Mouse (Mus musculus): ENCODE data around the gene Zfp111. TPM values are rescaled to one million over a fixed set of nuclear protein-coding genes. Genes with fewer than 3 reads are reported as not detected.
A peak's percentile ranks its signal among the peaks of the same experiment; 100 is the strongest.

The Zfp111 gene
- 1.2 and 1.9 TPM in 2 replicates for polyA plus RNA-seq (2015; fragmentation: Nextera tagmentation; extraction: Ambion mirVana)

DNA sequence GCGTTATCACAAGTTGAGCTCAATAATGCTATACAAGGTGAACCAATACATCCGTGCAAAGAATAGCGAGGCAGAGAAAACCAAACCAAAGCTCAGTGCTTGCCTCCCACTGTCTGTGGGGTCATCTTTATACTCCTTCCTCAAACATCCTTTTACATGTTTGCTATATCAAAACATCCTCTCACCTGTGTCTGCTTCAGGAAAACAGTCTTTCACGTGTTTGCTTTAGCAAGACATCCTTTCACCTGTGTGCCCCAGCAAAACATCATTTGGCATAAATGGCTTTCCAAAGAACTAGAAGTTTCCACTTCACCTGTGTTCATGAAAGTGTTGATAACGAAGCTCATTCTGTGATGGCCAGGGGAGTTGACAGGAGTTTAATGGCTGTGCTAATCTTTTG is at the start of gene Zfp111:
TSS of gene Zfp111 (minus strand) at position 101 of the 400 bp plus-strand sequence.
- no peak within 1 kb of the TSS for H3K9ac ChIP-seq (ENCODE audit: low read depth, low read length)
- WGBS (ENCODE audit: insufficient replicate concordance) = 65% methylated on average over 5 of the region's 5 CpGs
- no peak within 1 kb of the TSS for H3K4me3 ChIP-seq (ENCODE audit: low read depth, low read length)
- H3K27me3 ChIP-seq (ENCODE audit: control insufficient read depth, insufficient read depth, low read depth, low read length) = no peaks in the 10 kb centered on the region
- H3K4me1 ChIP-seq (ENCODE audit: control insufficient read depth, low read depth, low read length) = peaks cover 2% of the 10 kb centered on the region
- H3K4me2 ChIP-seq (ENCODE audit: low read depth, low read length) = no peak within 1 kb of the TSS
- no peak within 1 kb of the TSS for H3K27ac ChIP-seq (ENCODE audit: low read length)
- ATAC-seq (ENCODE audit: low read depth) = no peak
- H3K36me3 ChIP-seq (ENCODE audit: control insufficient read depth, insufficient read depth) = no peaks in the 10 kb centered on the region
- no peaks in the 10 kb centered on the region for H3K9me3 ChIP-seq (replicated peaks; ENCODE audit: control insufficient read depth, low read length)

DNA sequence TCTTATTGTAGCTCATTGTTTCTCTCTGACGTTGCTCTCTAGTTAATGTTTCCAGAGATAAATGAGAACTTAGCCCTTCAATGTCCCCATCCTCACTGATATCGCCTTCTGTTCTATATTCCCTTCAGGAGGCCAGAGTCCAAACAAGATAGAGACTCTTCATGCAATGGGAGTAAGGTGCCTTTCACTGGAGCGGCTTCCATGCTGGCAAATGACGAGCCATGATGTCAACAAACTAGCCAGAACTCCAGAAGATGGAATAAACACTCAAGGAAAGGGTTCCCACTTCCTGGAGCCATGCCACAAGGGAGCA is 48.7 kb upstream of the Zfp111 start:
- Histone ChIP-seq H3K27me3 (ENCODE audit: control insufficient read depth, insufficient read depth, low read depth, low read length) (no peaks in the 10 kb centered on the region), H3K9me3 (replicated peaks; ENCODE audit: control insufficient read depth, low read length) (no peaks in the 10 kb centered on the region), H3K36me3 (ENCODE audit: control insufficient read depth, insufficient read depth) (no peaks in the 10 kb centered on the region), H3K9ac (ENCODE audit: low read depth, low read length) (no peak overlapping the region), H3K4me3 (ENCODE audit: low read depth, low read length) (no peak overlapping the region), H3K4me2 (ENCODE audit: low read depth, low read length) (no peak overlapping the region), H3K27ac (ENCODE audit: low read length) (no peak overlapping the region), H3K4me1 (ENCODE audit: control insufficient read depth, low read depth, low read length) (no peaks in the 10 kb centered on the region)
- WGBS (ENCODE audit: insufficient replicate concordance) = 66% methylated on average over 4 of the region's 4 CpGs
- no peak for ATAC-seq (ENCODE audit: low read depth)

DNA sequence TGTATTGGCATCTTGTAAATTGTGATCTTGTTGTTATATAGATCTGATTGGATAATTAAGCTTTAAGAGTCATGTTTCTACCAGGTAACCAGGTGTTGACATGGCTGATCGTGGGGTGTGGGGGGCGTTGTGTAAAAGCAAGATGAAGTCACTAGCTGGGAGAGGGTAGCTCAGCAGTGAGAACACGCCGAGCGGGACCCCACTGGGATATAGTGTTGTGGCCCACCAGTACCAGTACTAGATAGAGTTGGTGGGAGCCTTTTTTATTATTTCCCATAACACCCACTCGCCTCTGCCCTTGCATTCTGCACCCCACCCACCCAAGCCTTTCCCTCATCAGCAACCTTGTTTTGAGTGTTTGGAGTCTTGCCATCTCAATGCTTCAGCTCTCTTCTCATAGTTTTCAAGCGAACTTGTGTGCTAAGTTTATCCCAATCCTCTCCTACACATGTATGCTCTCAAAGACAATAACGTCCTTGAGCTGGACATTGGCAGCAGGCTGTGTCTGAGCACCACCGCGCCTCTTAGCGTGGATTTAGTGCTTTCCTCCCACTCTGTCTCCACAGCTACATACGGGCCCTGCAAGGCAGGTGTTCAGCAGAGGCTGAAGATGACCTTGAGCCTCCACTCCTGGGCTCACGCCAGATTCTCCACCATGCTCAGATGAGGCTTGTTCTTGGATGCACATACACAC is 48.2 kb upstream of the Zfp111 start:
- no peaks in the 10 kb centered on the region for H3K36me3 ChIP-seq (ENCODE audit: control insufficient read depth, insufficient read depth)
- no peak overlapping the region for H3K4me3 ChIP-seq (ENCODE audit: low read depth, low read length)
- H3K9me3 ChIP-seq (replicated peaks; ENCODE audit: control insufficient read depth, low read length) = no peaks in the 10 kb centered on the region
- WGBS (ENCODE audit: insufficient replicate concordance) = 71% methylated on average over 13 of the region's 13 CpGs
- no peak overlapping the region for H3K27ac ChIP-seq (ENCODE audit: low read length)
- no peaks in the 10 kb centered on the region for H3K4me1 ChIP-seq (ENCODE audit: control insufficient read depth, low read depth, low read length)
- no peak overlapping the region for H3K4me2 ChIP-seq (ENCODE audit: low read depth, low read length)
- no peak for ATAC-seq (ENCODE audit: low read depth)
- H3K9ac ChIP-seq (ENCODE audit: low read depth, low read length) = no peak overlapping the region
- H3K27me3 ChIP-seq (ENCODE audit: control insufficient read depth, insufficient read depth, low read depth, low read length) = no peaks in the 10 kb centered on the region

DNA sequence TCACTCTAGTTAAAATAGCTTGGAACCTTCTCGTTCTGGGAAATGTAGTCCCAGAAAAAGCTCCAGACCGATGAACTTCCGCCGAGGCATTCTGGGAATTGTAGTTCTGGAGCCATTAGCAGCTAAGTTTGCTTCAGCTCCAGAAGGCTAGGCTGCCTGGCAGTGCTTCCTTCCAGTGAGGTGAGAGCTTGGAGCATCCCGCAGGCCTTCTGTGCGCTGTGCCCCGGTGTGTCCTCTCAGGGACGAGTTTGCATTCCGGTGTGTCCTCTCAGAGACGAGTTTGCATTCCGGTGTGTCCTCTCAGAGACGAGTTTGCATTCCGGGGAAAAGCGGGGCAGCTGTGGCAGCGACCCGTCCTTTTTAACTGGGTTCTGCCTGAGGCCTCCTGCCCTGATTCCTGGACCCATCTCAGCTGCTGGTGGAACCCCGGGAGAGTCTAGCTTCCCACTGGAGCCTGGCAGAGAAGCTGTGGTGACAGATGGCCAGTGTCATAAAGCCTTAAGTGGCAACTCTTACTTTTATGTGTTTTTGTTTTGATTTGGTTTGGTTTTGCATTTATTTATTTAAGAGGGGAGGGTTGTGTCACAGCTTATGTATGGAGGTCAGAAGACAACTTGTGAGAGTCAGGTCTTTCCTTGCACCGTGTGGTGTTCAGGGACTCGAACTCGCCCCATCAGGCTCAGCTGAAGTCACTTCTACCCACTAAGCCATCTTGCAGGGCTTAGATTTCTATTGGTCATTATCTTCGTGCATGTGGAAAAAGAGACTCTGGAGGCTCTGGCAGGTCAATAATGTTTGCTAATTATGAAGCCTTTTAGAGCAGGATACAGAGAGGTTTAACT is 43.6 kb upstream of the Zfp111 start, which contains the start of gene Zfp108:
TSS of gene Zfp108 (plus strand) at position 162 of the 842 bp plus-strand sequence.
- Histone ChIP-seq H3K36me3 (ENCODE audit: control insufficient read depth, insufficient read depth) (no peaks in the 10 kb centered on the region), H3K27ac (ENCODE audit: low read length) (no peak within 1 kb of the TSS)
- 18% methylated on average over 21 of the region's 21 CpGs for WGBS (ENCODE audit: insufficient replicate concordance)

DNA sequence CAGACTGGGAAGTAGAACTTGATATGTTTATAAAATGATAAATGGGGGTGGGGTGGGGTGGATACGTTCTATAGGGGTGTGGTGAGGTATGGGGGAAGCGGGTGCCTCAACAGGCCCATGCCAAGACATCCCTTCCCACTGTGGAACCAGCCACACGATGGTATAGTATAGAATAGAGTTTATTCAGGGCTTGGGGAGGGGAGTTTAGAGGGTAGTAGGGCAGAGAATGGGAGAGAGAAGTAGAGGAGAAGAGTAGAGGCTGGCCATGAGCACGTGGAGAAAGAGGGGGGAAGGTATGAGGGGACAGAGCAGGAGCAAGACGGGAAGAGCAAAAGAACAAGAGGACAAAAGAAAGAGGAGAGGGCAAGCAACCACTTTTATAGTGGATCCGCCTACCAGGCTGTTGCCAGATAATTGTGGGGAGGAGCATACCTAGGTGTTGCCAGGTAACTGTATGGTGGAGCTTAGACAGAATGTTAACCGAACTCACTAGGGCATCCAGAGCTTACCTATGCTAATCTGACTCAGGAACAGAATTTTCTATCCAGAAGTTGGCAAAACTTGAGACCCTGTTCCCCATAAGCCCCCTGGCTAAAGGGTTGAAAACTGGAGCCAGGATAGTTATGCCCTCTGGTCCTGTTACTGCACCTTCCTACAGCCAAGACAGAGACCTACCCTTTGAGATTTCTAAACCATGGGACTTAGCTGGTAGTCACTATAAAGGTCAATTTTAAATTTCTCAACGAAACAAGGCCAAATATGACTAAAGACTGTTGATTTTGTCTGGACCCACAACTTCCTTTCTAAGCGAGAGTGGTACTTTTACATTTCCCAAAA is 42.8 kb upstream of the Zfp111 start:
- 48% methylated on average over 9 of the region's 9 CpGs for WGBS (ENCODE audit: insufficient replicate concordance)
- 0 out of 2 replicates have a peak, but pooled peaks have one; percentile 27 for ATAC-seq (ENCODE audit: low read depth)
- no peak overlapping the region for H3K9ac ChIP-seq (ENCODE audit: low read depth, low read length)

More for the DNA sequence above, 43.6 kb upstream of the Zfp111 start, which contains the start of gene Zfp108:
- no peaks in the 10 kb centered on the region for H3K27me3 ChIP-seq (ENCODE audit: control insufficient read depth, insufficient read depth, low read depth, low read length)
- no peaks in the 10 kb centered on the region for H3K9me3 ChIP-seq (replicated peaks; ENCODE audit: control insufficient read depth, low read length)
- H3K4me1 ChIP-seq (ENCODE audit: control insufficient read depth, low read depth, low read length) = no peaks in the 10 kb centered on the region
- peak; percentile 77 for ATAC-seq (ENCODE audit: low read depth)
- peak within 1 kb of the TSS; percentile 56 for H3K4me3 ChIP-seq (ENCODE audit: low read depth, low read length)
- H3K4me2 ChIP-seq (ENCODE audit: low read depth, low read length) = peak within 1 kb of the TSS; percentile 53
- H3K9ac ChIP-seq (ENCODE audit: low read depth, low read length) = peak within 1 kb of the TSS; percentile 55

DNA sequence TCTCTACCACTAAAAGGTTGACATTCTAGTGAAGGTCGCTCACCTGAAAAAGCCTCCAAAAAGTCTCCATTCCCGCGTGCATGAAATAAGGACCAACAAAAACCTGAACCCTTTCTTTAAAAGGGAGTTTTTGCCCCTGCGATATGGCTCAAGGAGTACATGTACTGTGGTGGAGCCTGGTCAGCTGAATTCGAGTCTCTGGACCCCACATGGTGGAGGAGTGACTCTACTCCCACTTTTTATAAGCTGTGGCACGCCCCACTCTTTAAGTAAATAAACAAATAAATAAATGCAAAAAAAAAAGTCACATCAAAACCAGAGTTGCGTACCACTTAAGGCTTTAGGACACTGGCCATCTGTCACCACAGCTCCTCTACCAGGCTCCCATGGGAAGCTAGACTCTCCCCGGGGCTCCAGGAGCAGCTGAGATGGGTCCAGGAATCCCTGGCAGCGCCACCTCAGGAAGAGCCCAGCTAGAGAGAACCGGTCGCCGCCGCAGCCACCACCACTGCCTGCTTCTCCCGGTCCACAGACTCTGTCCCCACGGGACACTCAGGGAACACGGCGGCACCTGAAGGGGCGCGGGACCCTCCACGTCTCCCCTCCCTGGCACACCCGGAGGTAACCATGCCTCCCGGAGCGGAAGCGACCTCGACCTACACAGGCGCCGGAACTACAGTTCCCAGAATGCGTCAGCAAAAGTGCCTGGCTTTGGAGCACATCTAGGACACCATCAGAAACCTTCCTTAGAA is 26.0 kb upstream of the Zfp111 start, which contains the start of gene Zfp109:
TSS of gene Zfp109 (minus strand) at position 521 of the 752 bp plus-strand sequence.
- Histone ChIP-seq H3K9ac (ENCODE audit: low read depth, low read length) (peak within 1 kb of the TSS; percentile 55), H3K4me1 (ENCODE audit: control insufficient read depth, low read depth, low read length) (no peaks in the 10 kb centered on the region; the same call in 1 of the 2 replicates), H3K4me3 (ENCODE audit: low read depth, low read length) (peak within 1 kb of the TSS; percentile 65), H3K27me3 (ENCODE audit: control insufficient read depth, insufficient read depth, low read depth, low read length) (no peaks in the 10 kb centered on the region), H3K9me3 (replicated peaks; ENCODE audit: control insufficient read depth, low read length) (no peaks in the 10 kb centered on the region), H3K36me3 (ENCODE audit: control insufficient read depth, insufficient read depth) (no peaks in the 10 kb centered on the region; the same call in 1 of the 2 replicates), H3K27ac (ENCODE audit: low read length) (no peak within 1 kb of the TSS), H3K4me2 (ENCODE audit: low read depth, low read length) (peak within 1 kb of the TSS; percentile 60)
- WGBS (ENCODE audit: insufficient replicate concordance) = 5% methylated on average over 28 of the region's 28 CpGs
- ATAC-seq (ENCODE audit: low read depth) = peak; percentile 77; the same call in 1 of the 2 replicates

More for the DNA sequence above, 42.8 kb upstream of the Zfp111 start:
- Histone ChIP-seq H3K27ac (ENCODE audit: low read length) (no peak overlapping the region), H3K4me1 (ENCODE audit: control insufficient read depth, low read depth, low read length) (no peaks in the 10 kb centered on the region), H3K4me3 (ENCODE audit: low read depth, low read length) (peak overlapping the region; percentile 56), H3K36me3 (ENCODE audit: control insufficient read depth, insufficient read depth) (no peaks in the 10 kb centered on the region), H3K4me2 (ENCODE audit: low read depth, low read length) (peak overlapping the region; percentile 53), H3K9me3 (replicated peaks; ENCODE audit: control insufficient read depth, low read length) (no peaks in the 10 kb centered on the region), H3K27me3 (ENCODE audit: control insufficient read depth, insufficient read depth, low read depth, low read length) (no peaks in the 10 kb centered on the region)

DNA sequence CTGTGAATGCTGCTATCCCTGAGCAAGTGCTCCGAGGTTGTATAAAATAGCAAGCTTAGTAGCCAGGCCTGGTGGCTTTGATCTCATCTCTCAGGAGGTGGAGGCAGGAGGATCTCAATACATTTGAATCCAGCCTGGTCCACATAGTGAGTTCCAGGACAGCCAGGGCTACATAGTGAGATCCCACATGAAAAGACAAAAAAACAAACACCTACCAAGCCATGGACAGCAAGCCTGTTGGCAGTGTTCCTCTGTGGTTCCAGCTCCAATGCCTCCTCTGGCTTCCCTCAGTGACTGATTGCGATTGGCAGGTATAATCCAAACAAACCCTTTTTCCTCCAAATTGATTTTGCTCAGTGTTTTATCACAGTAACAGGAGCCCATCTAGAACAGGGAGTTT is 947 bp downstream of the Zfp111 start:
- no peak overlapping the region for H3K4me2 ChIP-seq (ENCODE audit: low read depth, low read length)
- 68% methylated on average over 2 of the region's 2 CpGs for WGBS (ENCODE audit: insufficient replicate concordance)
- ATAC-seq (ENCODE audit: low read depth) = no peak

DNA sequence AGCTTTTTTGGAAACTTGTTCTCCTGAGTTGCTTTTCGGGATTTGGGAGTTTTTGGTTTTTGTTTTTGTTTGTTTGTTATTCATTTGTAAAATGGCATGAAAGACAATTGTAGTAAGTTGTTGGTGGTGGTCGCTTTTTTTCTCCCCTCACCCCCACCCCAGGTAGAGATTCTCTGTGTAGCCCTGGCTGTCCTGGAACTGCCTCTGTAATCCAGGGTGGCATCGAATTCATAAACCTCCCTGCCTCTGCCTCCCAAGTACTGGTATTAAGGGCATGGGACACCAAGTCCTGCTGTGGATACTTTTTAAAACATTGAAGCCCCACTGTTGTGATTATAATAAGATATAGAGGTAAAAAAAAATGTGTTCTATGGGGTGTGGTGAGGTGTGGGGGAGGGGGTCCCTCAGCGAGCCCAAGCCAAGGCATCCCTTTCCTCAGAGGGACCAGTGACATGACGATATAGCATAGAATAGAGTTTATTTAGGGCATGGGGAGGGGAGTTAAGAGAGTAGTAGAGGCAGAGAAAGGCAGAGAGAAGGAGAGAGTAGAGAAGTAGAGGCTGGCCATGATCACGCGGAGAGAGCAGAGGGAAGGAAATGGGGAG is 2.9 kb downstream of the Zfp111 start:
- Histone ChIP-seq H3K9ac (ENCODE audit: low read depth, low read length) (no peak overlapping the region), H3K4me1 (ENCODE audit: control insufficient read depth, low read depth, low read length) (peaks cover 2% of the 10 kb centered on the region), H3K4me2 (ENCODE audit: low read depth, low read length) (peak overlapping the region; percentile 59), H3K9me3 (replicated peaks; ENCODE audit: control insufficient read depth, low read length) (no peaks in the 10 kb centered on the region), H3K36me3 (ENCODE audit: control insufficient read depth, insufficient read depth) (no peaks in the 10 kb centered on the region), H3K4me3 (ENCODE audit: low read depth, low read length) (peak overlapping the region; percentile 57), H3K27ac (ENCODE audit: low read length) (no peak overlapping the region), H3K27me3 (ENCODE audit: control insufficient read depth, insufficient read depth, low read depth, low read length) (no peaks in the 10 kb centered on the region)
- no peak for ATAC-seq (ENCODE audit: low read depth)
- WGBS (ENCODE audit: insufficient replicate concordance) = 49% methylated on average over 7 of the region's 7 CpGs

More for the DNA sequence above, 947 bp downstream of the Zfp111 start:
- no peaks in the 10 kb centered on the region for H3K36me3 ChIP-seq (ENCODE audit: control insufficient read depth, insufficient read depth)
- no peak overlapping the region for H3K9ac ChIP-seq (ENCODE audit: low read depth, low read length)
- H3K9me3 ChIP-seq (replicated peaks; ENCODE audit: control insufficient read depth, low read length) = no peaks in the 10 kb centered on the region
- no peaks in the 10 kb centered on the region for H3K27me3 ChIP-seq (ENCODE audit: control insufficient read depth, insufficient read depth, low read depth, low read length)
- H3K4me1 ChIP-seq (ENCODE audit: control insufficient read depth, low read depth, low read length) = peaks cover 2% of the 10 kb centered on the region
- no peak overlapping the region for H3K27ac ChIP-seq (ENCODE audit: low read length)
- H3K4me3 ChIP-seq (ENCODE audit: low read depth, low read length) = no peak overlapping the region
